Comparison of ENCODE assay signal across 25 mouse cellular contexts in genomic region chr3:136777787-136778216, GRCm38 (mm10).
A peak's percentile ranks its signal among the peaks of the same experiment; 100 is the strongest.
DNase-seq lines count a peak whose midpoint lies in the region; ATAC-seq and TF ChIP-seq lines count a peak whose summit lies in the region.
"Had no signal": no experiment of that assay in that cellular context is flagged by ENCODE, and none has a peak within 500 bp of the region (broad histone marks: within the 10 kb centered on the region; RNA-seq: fewer than 3 reads in every experiment).

No protein-coding gene starts in this region.

- no peak overlapping the region for H3K9ac ChIP-seq in hindbrain, embryonic 16.5 days (ENCODE audit: low read depth, low read length)
- no peak overlapping the region for H3K9ac ChIP-seq in hindbrain, postnatal 0 days (replicated peaks; ENCODE audit: low read length)
- H3K9ac ChIP-seq in forebrain, embryonic 11.5 days (ENCODE audit: low read length): no peak overlapping the region
- H3K9ac ChIP-seq: forebrain, postnatal 0 days; hindbrain, embryonic 15.5 days; liver, embryonic 15.5 days; stomach, embryonic 15.5 days had no signal

- peak; percentile 46; the same call in 1 of the 2 replicates for ATAC-seq in hindbrain, embryonic 16.5 days
- no peak for ATAC-seq in hindbrain, postnatal 0 days
- ATAC-seq in neutrophil, adult 5-6 weeks (ENCODE audit: extremely low read depth, insufficient number of reproducible peaks, low FRiP score, poor library complexity, severe bottlenecking): 0 out of 2 replicates have a peak, but pooled peaks have one; percentile 39
- ATAC-seq in forebrain, embryonic 11.5 days (replicated peaks; ENCODE audit: low FRiP score): no peak
- ATAC-seq: forebrain, postnatal 0 days; intestine, embryonic 16.5 days had no signal

- intact Hi-C loops in left cerebral cortex, postnatal 4 days (cut with DNase I): no loop called here

- H3K9me3 ChIP-seq in hindbrain, embryonic 16.5 days (ENCODE audit: control insufficient read depth, low read length): no peaks in the 10 kb centered on the region
- H3K9me3 ChIP-seq in hindbrain, postnatal 0 days (ENCODE audit: low read length): no peaks in the 10 kb centered on the region
- H3K9me3 ChIP-seq in forebrain, embryonic 11.5 days (ENCODE audit: control insufficient read depth, low read length): no peaks in the 10 kb centered on the region
- H3K9me3 ChIP-seq: embryonic facial prominence, embryonic 10.5 days; hindbrain, embryonic 15.5 days; limb, embryonic 10.5 days; liver, embryonic 15.5 days; stomach, embryonic 15.5 days had no signal

- no peaks in the 10 kb centered on the region for H3K27me3 ChIP-seq in hindbrain, embryonic 16.5 days (replicated peaks; ENCODE audit: control insufficient read depth, insufficient read depth, low read length)
- H3K27me3 ChIP-seq in hindbrain, postnatal 0 days (ENCODE audit: insufficient read depth, low read length): no peaks in the 10 kb centered on the region
- no peaks in the 10 kb centered on the region for H3K27me3 ChIP-seq in forebrain, embryonic 11.5 days (ENCODE audit: control insufficient read depth, insufficient read depth, low read length)
- H3K27me3 ChIP-seq: hindbrain, embryonic 15.5 days; liver, embryonic 15.5 days; stomach, embryonic 15.5 days had no signal

- no peak for DNase-seq in hindbrain, postnatal 0 days (ENCODE audit: low spot score)
- DNase-seq in cerebellum, adult 11 months: peak; percentile 35
- DNase-seq in cerebellum, adult 9-11 months: peak; percentile 59
- no peak for DNase-seq in left cerebral cortex, postnatal 4 days
- no peak for DNase-seq in urinary bladder, adult 18-20 months (ENCODE audit: low spot score in 2 of 2)
- no peak for DNase-seq in forebrain, embryonic 11.5 days (ENCODE audit: low spot score)
- DNase-seq: adrenal gland, postnatal 10 days; forebrain, postnatal 0 days; gastrocnemius, postnatal 36 days; heart, postnatal 36 days; liver; right cerebral cortex, adult 18-20 months; right cerebral cortex, postnatal 4 days; thymus, adult 2 months; thymus, postnatal 4 days had no signal

- H3K4me1 ChIP-seq in hindbrain, embryonic 16.5 days (ENCODE audit: control insufficient read depth, insufficient read depth, low read depth, low read length): no peaks in the 10 kb centered on the region
- H3K4me1 ChIP-seq in hindbrain, postnatal 0 days (ENCODE audit: insufficient read depth, low read length): no peaks in the 10 kb centered on the region
- no peaks in the 10 kb centered on the region for H3K4me1 ChIP-seq in forebrain, embryonic 11.5 days (replicated peaks; ENCODE audit: control insufficient read depth, insufficient read depth, low read length)
- H3K4me1 ChIP-seq: limb, embryonic 10.5 days had no signal

- no peak overlapping the region for H3K4me2 ChIP-seq in hindbrain, embryonic 16.5 days (ENCODE audit: low read length)
- H3K4me2 ChIP-seq in hindbrain, postnatal 0 days (ENCODE audit: low read depth, low read length): no peak overlapping the region
- H3K4me2 ChIP-seq in forebrain, embryonic 11.5 days (ENCODE audit: low read depth, low read length, severe bottlenecking): no peak overlapping the region
- H3K4me2 ChIP-seq: hindbrain, embryonic 15.5 days; liver, embryonic 15.5 days; midbrain, embryonic 11.5 days; stomach, embryonic 15.5 days had no signal

- H3K36me3 ChIP-seq in hindbrain, embryonic 16.5 days (ENCODE audit: control insufficient read depth, insufficient read depth, low read length): no peaks in the 10 kb centered on the region
- no peaks in the 10 kb centered on the region for H3K36me3 ChIP-seq in hindbrain, postnatal 0 days (ENCODE audit: insufficient read depth, low read length)
- no peaks in the 10 kb centered on the region for H3K36me3 ChIP-seq in forebrain, embryonic 11.5 days (ENCODE audit: control insufficient read depth, insufficient read depth, low read length)
- H3K36me3 ChIP-seq: embryonic facial prominence, embryonic 10.5 days; hindbrain, embryonic 15.5 days; limb, embryonic 10.5 days; liver, embryonic 15.5 days; stomach, embryonic 15.5 days had no signal

- TF ChIP-seq CTCF in hindbrain, postnatal 0 days (IDR thresholded peaks at IDR 0.05; ENCODE audit: low read depth): no peak

- H3K27ac ChIP-seq in hindbrain, embryonic 16.5 days (ENCODE audit: low read depth, low read length): no peak overlapping the region
- H3K27ac ChIP-seq in hindbrain, postnatal 0 days: no peak overlapping the region
- no peak overlapping the region for H3K27ac ChIP-seq in forebrain, embryonic 11.5 days (ENCODE audit: low read depth, low read length)
- H3K27ac ChIP-seq: embryonic facial prominence, embryonic 10.5 days; hindbrain, embryonic 15.5 days; limb, embryonic 10.5 days; liver, embryonic 15.5 days; macrophage; stomach, embryonic 15.5 days had no signal

- 74% methylated on average over 9 of the region's 9 CpGs for WGBS in hindbrain, embryonic 16.5 days
- WGBS in hindbrain, postnatal 0 days: 75% methylated on average over 9 of the region's 9 CpGs
- WGBS in forebrain, embryonic 11.5 days: 95% methylated on average over 9 of the region's 9 CpGs

- no peak overlapping the region for H3K4me3 ChIP-seq in hindbrain, embryonic 16.5 days (ENCODE audit: low read length)
- no peak overlapping the region for H3K4me3 ChIP-seq in hindbrain, postnatal 0 days (ENCODE audit: low read length)
- no peak overlapping the region for H3K4me3 ChIP-seq in forebrain, embryonic 11.5 days (ENCODE audit: low read depth, low read length)
- H3K4me3 ChIP-seq: embryonic facial prominence, embryonic 10.5 days; hindbrain, embryonic 15.5 days; limb, embryonic 10.5 days; liver, embryonic 15.5 days; stomach, embryonic 15.5 days had no signal

Comparison
In these comparisons a context has a peak if more than half of its experiments do, and no peak if none do; other contexts are left out.
1. ATAC-seq: peak in hindbrain, embryonic 16.5 days (single experiment) and neutrophil, adult 5-6 weeks (single experiment); none in hindbrain, postnatal 0 days (single experiment) and forebrain, embryonic 11.5 days (single experiment).
2. DNase-seq: peak in cerebellum, adult 11 months (single experiment) and cerebellum, adult 9-11 months (single experiment); none in hindbrain, postnatal 0 days (single experiment), left cerebral cortex, postnatal 4 days (single experiment), urinary bladder, adult 18-20 months (0 of 2) and forebrain, embryonic 11.5 days (single experiment).